Mouse (Mus musculus): ENCODE results near the gene Cebpe.

DNA sequence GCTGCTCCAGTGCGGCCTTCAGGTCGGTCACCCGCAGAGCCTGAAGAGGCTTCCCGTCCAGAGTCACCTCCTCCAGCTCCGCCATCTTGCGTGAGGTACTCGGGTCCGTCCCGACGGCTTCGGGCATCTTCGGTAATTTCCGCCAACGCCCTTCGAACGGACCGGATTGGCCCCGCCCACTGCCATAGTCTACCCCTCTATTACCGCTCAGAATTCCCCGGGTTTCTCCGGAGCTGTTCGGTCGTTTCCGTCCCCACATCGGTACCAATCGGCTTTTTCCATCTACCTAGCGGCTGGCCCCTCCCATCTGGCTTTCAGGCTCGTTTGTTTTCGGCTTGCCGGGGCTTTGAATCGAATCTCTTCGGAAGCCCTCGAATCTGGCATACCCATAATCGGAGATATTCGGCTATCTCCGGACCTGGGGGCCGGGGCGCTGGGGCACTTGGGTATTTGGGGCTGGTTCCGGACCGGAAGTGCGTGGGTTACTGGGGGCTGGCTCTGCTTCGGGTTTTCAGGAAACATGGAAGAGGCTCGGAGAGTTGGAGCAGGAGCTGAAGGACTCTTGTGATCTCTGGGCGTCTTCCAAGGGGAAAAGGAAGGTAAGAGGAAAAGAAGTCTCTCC lies 25.3 kb downstream of the Cebpe start, which contains the start of gene Acin1:
- TF ChIP-seq POLR2A (IDR thresholded peaks at IDR 0.05; ENCODE audit: insufficient read depth, low read depth, low read length) (peak; percentile 96), CTCF (IDR thresholded peaks at IDR 0.05) (no peak)

All from heart, adult 2 months (tissue).